Mouse (Mus musculus) small intestine, adult 2 months (tissue): ENCODE results near the gene Carmil3. TPM values are rescaled to one million over a fixed set of nuclear protein-coding genes. Genes with fewer than 3 reads are reported as not detected.

ENCODE experiments used
- H3K27ac ChIP-seq: fragments of 200-500 bp; 2 replicates; pipeline ENCODE4 v1.5.1; 2012; ENCODE audit warnings: low read depth, low read length, control low read depth, inconsistent platforms; ENCODE audit not compliant: insufficient read depth
- H3K27me3 ChIP-seq: fragments of 200-500 bp; 2 replicates; pipeline ENCODE4 v1.6.1; 2012; ENCODE audit warnings: mild to moderate bottlenecking, moderate library complexity, low read length, inconsistent platforms; ENCODE audit not compliant: control insufficient read depth, insufficient read depth
- H3K36me3 ChIP-seq: fragments of 200-500 bp; 2 replicates; pipeline ENCODE4 v1.6.1; 2012; ENCODE audit warnings: mild to moderate bottlenecking, low read length, control low read depth, inconsistent platforms; ENCODE audit not compliant: control insufficient read depth, insufficient read depth
- H3K4me1 ChIP-seq: fragments of 200-500 bp; 2 replicates; pipeline ENCODE4 v1.6.1; 2012; ENCODE audit warnings: low read length, inconsistent platforms, mixed read lengths; ENCODE audit not compliant: control insufficient read depth, insufficient read depth, insufficient read length
- H3K4me3 ChIP-seq: fragments of 200-500 bp; 2 replicates; pipeline ENCODE4 v1.5.1; 2012; ENCODE audit warnings: low read depth, mild to moderate bottlenecking, control low read depth, inconsistent platforms, low read length, moderate library complexity
- CTCF ChIP-seq: fragments of 200-500 bp; IDR thresholded peaks from 2 replicates; pipeline ENCODE4 v1.5.1; 2012; ENCODE audit warnings: low read depth, mild to moderate bottlenecking, control low read depth, inconsistent platforms, low read length, moderate library complexity, mixed read lengths; ENCODE audit not compliant: insufficient replicate concordance, insufficient read length; ENCODE audit errors: extremely low read depth
- POLR2A ChIP-seq: fragments of 200-500 bp; IDR thresholded peaks from 2 replicates; pipeline ENCODE4 v1.6.1; 2012; ENCODE audit warnings: low read depth, mild to moderate bottlenecking, control low read depth, inconsistent platforms, low read length, moderate library complexity
- WGBS: fragments of 180-500 bp; shearing (Covaris S2); methylation state at CpG from one replicate; pipeline ENCODE4 v1.1.7; 2018; 5-methylcytosine and 5-hydroxymethylcytosine counted together
- polyA plus RNA-seq: library from polyadenylated mRNA; depleted of rRNA; stranded (reverse); fragments of >200 nt; gene quantifications from 2 replicates; pipeline ENCODE4 v1.2.3, GENCODE M21; 2012

The Carmil3 gene
- polyA plus RNA-seq, 1 experiment = 2.0 TPM

GRCm38 (mm10) chr14:55492103-55492502, 1.7 kb downstream of the Carmil3 start:
- H3K4me1 ChIP-seq = peaks cover 5% of the 10 kb centered on the region; the same call in 1 of the 2 replicates
- no peak overlapping the region for H3K4me3 ChIP-seq
- TF ChIP-seq POLR2A (no peak), CTCF (no peak)
- no peak overlapping the region for H3K27ac ChIP-seq
- peaks cover 9% of the 10 kb centered on the region; the same call in 1 of the 2 replicates for H3K27me3 ChIP-seq
- H3K36me3 ChIP-seq = peaks cover 7% of the 10 kb centered on the region; the same call in 1 of the 2 replicates
- 56% methylated on average over 3 of the region's 3 CpGs for WGBS

- H3K36me3 ChIP-seq = no peaks in the 10 kb centered on the region
- H3K27me3 ChIP-seq = peaks cover 9% of the 10 kb centered on the region; the same call in 1 of the 2 replicates
- no peak overlapping the region for H3K4me3 ChIP-seq
- H3K27ac ChIP-seq = no peak overlapping the region
- peaks cover 4% of the 10 kb centered on the region; the same call in 1 of the 2 replicates for H3K4me1 ChIP-seq
- 73% methylated on average over 20 of the region's 20 CpGs for WGBS
- TF ChIP-seq CTCF = no peak
- no peak for TF ChIP-seq POLR2A
These were observed 5.2 kb downstream of the Carmil3 start for GRCm38 (mm10) chr14:55495509-55496240.

GRCm38 (mm10) chr14:55496761-55497448, 6.5 kb downstream of the Carmil3 start:
- WGBS = 79% methylated on average over 16 of the region's 16 CpGs

GRCm38 (mm10) chr14:55497449-55497821, 7.0 kb downstream of the Carmil3 start:
- Histone ChIP-seq H3K27ac (no peak overlapping the region), H3K36me3 (no peaks in the 10 kb centered on the region), H3K4me3 (no peak overlapping the region), H3K27me3 (no peaks in the 10 kb centered on the region; the same call in 1 of the 2 replicates), H3K4me1 (no peaks in the 10 kb centered on the region)
- 32% methylated on average over 6 of the region's 6 CpGs for WGBS
- peak; percentile 99 for TF ChIP-seq CTCF
- no peak for TF ChIP-seq POLR2A

More at GRCm38 (mm10) chr14:55496761-55497448, 6.5 kb downstream of the Carmil3 start:
- TF ChIP-seq POLR2A (no peak), CTCF (no peak)
- no peaks in the 10 kb centered on the region for H3K36me3 ChIP-seq
- H3K4me1 ChIP-seq = no peaks in the 10 kb centered on the region
- no peak overlapping the region for H3K27ac ChIP-seq
- H3K27me3 ChIP-seq = no peaks in the 10 kb centered on the region; the same call in 1 of the 2 replicates
- no peak overlapping the region for H3K4me3 ChIP-seq

- H3K27me3 ChIP-seq = no peaks in the 10 kb centered on the region; the same call in 1 of the 2 replicates
- no peak overlapping the region for H3K4me3 ChIP-seq
- WGBS = 80% methylated on average over 9 of the region's 9 CpGs
- no peaks in the 10 kb centered on the region for H3K4me1 ChIP-seq
- no peak overlapping the region for H3K27ac ChIP-seq
- H3K36me3 ChIP-seq = no peaks in the 10 kb centered on the region
- TF ChIP-seq POLR2A (no peak), CTCF (no peak)
These were observed 15.2 kb downstream of the Carmil3 start for GRCm38 (mm10) chr14:55505612-55506011.

GRCm38 (mm10) chr14:55507801-55508200, 17.4 kb downstream of the Carmil3 start:
- H3K4me1 ChIP-seq = no peaks in the 10 kb centered on the region
- H3K27ac ChIP-seq = no peak overlapping the region
- H3K4me3 ChIP-seq = no peak overlapping the region
- H3K36me3 ChIP-seq = no peaks in the 10 kb centered on the region
- 0 out of 2 replicates have a peak, but pooled peaks cover 3% of the 10 kb centered on the region for H3K27me3 ChIP-seq
- TF ChIP-seq POLR2A (no peak), CTCF (no peak)
- 52% methylated on average over 7 of the region's 7 CpGs for WGBS

- 0 out of 2 replicates have a peak, but pooled peaks cover 3% of the 10 kb centered on the region for H3K27me3 ChIP-seq
- no peak overlapping the region for H3K4me3 ChIP-seq
- H3K4me1 ChIP-seq = no peaks in the 10 kb centered on the region
- no peak for TF ChIP-seq POLR2A
- no peak for TF ChIP-seq CTCF
- 62% methylated on average over 10 of the region's 10 CpGs for WGBS
- no peaks in the 10 kb centered on the region for H3K36me3 ChIP-seq
- H3K27ac ChIP-seq = no peak overlapping the region
These were observed 19.1 kb downstream of the Carmil3 start for GRCm38 (mm10) chr14:55509540-55509939.
